Mouse (Mus musculus): ENCODE measurements around the gene Lctl.

Lctl gene

DNA sequence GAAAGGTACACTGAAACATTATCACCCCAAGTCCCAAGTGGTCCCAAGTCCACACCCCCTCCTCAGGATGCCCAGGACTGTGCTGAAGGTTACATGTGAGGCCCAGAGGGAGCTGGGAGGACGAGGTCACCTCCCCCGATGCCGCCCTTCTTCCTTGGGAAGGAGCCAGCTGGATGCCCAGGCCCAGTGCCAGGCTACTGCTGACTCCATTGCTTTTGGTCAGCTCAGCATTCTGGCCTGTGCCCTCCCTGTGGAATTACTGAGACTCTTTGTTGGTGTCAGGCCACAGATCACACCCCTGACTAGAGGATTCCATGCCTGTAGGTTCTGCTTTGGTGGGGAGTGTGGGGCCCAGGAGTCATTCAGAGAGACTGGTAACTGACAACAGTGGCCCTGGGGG lies at the start of gene Lctl:
Gene Lctl (plus strand): TSS at position 272 of the 400 bp plus-strand sequence.
- DNase-seq, result no peak

DNA sequence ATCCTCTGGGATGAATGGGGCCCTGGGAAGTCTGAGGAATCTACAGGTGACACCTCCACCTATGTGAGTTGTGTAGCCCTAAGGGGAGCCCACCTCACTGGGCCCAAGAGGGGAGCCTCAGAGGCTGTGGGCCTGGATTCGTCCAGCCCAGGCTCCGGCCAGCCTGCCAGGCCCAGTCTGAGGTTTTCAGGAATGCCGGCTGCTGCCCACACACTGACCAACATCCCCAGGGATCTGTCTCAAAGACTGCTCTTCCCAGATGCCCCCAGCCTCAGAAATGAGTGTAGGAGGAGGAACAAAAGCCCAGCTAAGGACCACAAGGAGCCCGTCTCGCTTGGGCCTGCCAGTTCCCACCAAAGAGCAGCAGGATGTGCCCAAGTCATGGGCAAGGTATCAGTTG lies 49.2 kb upstream of the Lctl start:
- DNase-seq, result no peak

DNA sequence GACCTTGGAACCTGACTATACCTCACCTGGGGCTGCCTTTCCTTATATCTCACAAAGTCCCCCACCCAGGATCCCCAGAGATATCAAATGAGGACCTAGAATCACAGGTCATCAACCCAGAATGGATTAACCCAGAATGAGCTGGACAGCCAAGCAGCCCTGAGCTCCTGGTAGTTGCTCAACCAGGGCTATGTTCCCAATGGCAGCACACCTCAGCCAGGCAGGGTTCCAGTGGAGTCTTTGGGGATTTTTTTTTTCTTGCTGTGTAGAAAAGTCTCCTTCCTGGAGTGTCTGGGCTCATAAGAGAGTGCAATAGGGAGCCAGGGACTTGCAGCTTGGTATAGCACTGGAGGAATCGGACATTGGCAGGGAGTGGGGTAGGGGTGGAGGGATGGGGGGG lies 48.4 kb upstream of the Lctl start:
- DNase-seq, result no peak

DNA sequence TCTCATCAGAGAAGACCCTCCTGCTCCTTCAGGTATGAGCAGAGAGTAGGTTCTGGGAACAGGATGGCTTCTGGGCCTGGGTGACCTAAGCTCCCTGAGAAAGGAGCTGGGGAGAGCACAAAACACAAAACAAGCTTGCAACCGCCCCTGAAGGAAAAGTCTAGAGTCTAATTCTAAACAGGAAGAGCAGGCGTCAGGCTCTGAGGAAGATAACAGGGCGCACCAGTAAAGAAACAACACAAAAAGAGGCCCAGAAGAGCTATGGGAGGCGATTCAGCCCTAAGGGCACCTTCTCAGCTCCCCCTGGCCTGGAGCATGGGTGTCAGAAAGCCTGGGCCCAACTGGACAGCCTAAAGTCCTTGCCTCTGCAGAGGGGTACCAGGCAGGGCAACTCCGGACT lies 47.8 kb upstream of the Lctl start:
- DNase-seq, result no peak

DNA sequence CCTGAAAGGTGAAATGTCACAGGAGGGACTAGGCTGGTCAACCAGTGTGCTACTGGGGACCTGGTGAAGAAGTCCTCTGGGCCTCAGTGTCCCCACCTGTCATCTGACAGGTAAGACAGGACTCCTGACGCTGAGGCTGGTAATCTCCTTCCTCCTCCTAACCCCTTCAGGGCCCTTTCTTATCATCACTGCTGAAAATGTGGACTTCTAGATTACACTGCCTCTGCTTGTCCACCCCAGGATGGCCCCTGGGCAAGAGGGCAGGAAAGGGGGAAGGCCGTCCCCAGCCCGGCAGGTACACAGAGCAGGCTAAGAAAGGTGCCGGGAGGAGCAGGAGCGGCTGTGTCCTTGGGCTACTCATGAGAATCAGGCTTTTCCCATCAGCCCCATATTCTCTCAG lies 46.3 kb upstream of the Lctl start:
- DNase-seq, result no peak

DNA sequence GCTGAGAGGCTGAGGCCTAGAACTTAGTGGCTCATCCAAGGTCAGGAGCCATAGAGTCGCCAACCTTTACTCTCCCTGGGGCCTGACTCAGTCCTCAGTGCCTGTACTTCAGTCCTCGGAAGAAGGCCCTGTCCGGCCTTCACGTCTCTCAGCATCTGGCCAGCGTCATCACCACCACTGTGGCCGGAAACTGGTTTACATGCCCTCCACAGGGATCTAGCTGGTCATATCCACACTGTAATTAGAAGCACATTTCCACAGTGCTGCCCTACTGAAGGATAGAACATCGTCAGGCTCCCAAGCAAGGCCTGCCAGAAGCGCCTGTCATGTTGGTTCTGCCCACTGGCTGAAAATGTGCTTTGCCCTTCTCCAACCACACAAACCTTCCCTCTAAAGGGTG lies 42.1 kb upstream of the Lctl start:
- DNase-seq, result no peak

DNA sequence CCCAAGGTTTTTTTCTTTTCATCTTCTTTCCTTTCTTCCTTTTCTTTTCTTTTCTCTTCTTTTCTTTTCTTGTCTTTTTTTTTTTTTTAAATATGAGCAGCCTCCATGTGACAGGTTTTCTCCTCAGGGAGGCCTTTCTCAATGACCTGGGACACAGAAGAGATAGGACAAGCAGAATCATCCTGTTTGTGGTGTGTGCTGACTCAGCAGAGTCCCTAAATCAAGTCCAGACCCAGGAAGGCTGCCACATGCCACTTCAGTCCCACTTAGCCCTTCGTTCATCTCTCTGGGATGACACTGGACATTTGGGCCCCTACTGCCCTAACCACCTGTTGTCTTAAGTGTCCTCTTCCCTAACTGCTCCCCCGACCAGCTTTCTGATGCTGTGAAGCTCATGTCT lies 40.5 kb upstream of the Lctl start:
- DNase-seq, result no peak

DNA sequence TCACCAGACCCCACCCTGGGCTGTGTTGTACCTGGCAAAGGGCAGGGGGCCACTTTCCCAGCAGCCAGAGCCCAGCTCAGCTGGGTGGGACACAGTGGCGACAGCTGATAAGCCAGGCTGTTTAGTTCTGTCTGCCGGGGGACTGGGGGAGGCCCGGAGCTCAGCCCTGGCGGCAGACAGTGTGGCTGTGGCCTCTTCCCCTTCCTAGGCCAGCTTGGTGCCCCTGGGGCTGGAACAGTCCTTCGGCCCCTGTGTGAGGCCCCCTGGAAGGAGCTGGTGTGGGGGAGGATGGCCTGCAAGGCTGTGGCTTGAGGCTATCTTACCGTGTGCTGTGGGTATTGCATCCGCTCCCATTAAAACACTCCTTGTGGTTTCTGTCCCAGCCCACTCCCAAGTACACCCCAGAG lies 38.6 kb upstream of the Lctl start:
- DNase-seq, result no peak

DNA sequence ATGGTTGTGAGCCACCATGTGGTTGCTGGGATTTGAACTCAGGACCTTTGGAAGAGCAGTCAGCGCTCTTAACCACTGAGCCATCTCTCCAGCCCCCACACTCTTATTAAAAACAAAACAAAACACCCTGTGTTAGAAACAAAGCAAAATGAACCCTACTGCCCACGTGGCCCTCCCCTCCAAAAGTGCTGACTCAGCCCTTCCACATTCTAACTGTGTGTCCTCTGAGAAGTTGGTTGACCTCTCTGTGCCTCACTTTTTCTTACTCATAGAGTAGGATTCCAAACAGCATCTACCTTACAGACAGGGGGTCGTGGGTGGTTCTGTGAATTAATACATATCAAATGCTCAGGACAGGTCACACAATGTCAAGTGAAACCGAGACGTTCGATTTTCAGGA lies 37.0 kb upstream of the Lctl start:
- DNase-seq, result no peak

DNA sequence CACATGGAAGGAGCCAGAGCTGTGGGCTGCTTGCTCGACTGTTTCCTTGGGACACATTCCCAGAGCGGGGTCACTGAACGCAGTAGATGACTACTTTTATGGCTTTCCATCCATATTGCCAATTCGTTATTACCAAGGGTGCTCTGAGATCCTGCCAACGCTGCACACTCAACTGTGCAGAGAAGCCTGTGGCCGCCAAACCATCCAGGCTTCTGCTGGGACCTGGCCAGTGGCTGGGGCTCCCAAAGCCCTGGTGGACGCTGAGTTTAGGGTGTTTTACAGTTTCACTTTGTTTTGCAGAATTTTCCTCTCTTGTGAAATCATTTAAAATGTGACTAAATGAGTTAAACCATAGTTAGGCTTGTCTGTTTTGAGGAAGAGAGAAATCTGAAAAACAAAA lies 32.7 kb upstream of the Lctl start:
- DNase-seq, result no peak

DNA sequence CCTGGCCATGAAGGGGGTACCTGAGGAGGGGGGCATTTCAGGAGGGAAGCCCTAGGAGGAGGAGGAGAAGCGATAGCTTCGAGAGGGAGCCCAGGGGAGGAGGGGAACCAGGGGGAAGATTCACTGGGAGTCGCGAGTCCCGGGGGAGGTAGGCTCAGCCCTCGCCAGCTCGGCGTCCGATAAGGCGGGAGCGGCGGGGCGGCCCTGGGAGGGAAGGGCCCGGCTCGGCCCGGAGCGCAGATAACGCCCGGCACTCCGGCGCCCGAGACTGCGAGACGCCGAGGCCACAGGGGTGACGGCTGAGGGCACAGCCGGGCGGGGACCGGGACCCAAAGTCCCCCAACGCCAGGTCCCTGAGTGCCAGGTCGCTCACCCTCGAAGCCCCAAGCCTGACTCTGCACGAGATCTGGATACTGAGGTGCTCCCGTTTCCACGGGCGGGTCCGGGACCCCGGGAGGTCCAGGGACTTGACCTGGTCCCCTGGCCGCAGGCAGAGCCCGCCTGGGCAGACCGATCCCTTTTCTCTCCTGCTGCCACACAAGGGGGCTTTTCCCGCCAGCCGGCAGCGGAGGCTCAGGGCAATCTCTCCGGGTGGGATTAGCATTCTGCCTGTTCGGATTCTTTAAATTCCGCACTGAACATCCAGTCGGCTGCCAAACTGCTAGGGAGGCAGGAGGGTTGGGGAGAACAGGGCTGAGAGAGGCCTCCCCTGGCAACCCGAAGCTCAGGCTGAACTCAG lies 32.1 kb upstream of the Lctl start:
- DNase-seq, result no peak

DNA sequence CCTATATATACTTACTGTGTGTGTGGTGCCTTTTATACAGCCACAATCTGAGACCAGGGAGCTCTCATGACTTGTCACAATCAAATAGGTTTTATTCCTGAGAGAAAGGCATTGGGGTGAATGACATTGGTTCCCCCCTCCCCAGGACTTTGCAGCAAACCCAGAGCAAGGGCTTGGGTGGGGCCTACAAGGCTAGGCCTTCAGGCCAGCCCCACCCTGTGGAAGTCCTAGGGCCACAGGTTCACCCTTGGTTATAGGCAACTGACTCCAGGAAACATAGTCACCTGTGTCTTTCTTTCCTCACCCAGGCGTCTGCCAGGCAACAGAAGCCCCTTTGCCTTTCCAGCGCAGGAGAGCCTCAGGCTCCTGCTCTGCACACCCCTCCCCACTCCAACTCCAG lies 31.0 kb upstream of the Lctl start:
- peak; percentile 25 for DNase-seq

DNA sequence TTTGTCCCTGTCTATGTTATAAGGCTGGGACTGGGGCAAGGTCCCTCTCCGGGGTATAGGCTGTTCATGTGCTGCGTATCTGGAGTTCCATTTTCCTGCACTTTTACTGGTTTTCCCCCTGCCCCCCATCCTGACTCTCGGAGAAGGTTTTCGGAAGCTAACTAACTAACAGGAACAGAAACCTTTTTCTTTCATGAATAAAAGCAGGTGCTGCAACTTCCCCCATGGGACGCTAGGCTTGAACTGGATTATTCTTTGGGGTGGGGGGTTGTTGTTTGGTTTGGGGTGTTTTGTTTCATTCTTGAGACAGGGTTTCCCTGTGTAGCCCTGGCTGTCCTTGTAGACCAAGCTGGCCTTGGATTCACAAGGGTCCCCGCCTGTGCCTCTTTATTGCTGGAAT lies 30.4 kb upstream of the Lctl start:
- no peak for DNase-seq

DNA sequence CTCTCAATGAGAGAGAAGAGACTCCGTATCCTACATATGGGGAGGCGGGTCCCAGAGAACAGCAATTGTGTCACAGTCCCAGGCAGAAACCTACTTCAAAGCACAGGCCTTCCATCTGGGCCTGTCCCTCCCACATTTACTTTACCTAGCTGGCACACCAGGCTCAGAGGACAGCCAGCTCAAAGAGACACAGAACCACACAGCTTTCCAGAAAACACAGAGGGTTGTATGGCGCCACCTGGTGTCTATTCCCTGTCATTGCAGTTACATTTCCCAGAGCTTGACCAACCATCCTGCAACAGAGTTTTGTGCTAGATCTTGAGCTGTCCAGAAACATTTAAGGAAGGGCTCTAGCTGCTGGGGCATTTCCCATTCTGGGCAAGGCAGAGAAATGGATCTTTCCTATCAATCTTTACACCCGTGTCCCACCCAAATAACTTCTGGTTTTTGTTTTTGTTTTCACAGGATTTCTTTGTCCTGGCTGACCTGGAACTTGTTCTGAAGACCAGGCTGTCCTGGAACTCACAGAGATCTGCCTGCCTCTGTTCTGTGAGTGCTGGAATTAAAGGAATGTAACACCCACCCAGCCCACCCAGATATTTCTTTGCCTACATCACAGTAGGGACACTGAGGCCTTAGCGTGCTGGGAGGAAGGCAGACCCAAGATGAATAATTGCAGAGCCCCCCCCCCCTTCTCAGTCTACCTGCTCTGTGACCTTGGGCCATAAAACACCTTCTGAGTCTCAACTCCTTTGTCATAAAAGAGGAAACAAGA lies 29.3 kb upstream of the Lctl start:
- DNase-seq, result peak; percentile 62

DNA sequence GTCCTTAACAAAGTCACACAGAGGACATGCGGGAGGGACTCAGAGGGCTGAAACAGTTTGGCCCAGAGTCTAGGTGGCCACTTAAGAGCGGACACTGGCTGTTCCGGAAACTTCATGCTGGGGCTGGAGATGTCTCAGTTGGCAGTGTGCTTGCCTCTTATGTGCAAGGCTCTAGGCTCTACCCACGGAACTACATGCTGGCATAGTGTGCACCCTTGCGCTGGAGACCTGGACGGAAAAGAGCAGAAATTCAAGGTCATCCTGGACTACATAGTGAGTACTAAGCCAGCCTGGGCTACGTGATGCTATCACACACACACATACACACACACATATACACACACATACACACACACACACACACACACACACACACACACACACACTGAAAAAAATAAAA lies 28.6 kb upstream of the Lctl start:
- no peak for DNase-seq

DNA sequence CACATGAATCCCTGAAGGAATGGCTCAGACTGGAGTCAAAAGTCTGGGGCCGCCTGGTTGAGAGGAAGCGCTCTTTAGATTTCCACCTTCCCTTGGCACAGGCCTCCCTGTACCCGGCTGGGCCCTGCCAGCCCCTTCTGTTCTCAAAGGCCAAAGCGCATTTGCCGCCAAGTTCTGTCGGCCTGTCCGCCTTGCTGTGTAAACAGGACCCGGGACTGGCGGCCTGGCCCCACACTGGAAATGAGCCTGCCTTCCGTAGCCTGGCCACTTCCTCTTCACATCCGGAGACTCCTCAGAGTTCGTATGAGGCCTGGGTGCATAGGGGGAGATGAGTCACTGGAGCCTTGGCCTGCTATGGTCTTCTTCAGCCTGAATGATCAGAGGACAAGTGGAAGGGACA lies 27.9 kb upstream of the Lctl start:
- DNase-seq, result no peak

DNA sequence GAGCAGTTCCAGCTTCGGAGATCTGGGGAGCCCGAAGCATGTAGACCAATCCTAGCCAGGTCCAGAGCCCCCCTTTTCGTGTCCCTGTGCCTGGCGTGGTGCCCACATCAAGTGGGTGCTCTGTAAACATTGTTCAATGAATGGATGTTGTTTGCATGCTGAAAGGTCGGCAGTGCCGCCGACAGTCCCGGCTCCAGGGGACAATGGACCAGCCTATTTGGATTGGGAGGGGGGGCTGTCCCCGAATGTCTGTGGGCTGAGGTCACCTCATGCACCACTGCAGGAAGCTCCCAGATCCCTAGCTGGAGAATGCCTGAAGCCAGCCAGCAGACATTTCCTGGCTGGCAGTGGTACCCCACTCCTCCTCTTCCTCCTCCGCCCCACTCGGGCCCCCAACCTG lies 22.9 kb upstream of the Lctl start:
- no peak for DNase-seq

DNA sequence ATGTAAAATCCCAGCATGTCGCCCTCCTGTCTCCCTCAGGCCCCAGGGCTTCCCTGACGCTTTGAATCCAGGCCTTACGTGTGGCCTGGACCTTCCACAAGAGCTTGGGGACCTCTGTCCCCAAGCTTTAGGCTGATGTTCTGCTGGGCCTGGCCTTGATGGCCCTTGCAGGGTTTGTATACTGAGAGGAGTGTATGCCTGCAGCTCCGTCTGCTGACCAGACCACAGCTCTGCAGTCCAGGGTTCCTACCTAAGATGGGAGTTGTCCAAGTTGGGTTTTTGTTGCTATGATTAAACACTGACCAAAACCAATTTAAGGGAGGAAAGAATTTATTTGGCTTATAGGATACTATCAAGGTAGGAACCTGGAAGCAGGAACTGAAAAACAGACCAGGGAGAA lies 18.7 kb upstream of the Lctl start:
- DNase-seq, result no peak

DNA sequence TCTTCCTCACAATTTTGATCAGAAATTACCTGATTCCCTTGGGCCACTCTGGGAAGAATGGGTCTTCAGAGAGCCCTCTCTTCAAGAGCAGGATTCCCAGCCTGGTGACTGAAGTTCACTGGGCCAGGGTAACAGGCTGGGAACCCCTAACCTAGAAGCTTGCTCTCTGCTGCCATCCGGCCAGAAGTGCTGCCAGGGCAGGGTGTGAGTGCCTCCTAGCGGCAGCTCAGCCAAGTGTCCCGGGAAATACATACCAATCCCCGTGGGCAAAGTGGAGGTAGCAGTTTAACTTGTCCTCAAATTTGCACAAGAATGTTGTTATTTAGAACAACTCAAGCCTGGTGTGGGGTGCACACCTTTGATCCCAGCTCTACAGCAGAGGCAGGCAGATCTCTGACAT lies 16.5 kb upstream of the Lctl start:
- peak; percentile 84 for DNase-seq

DNA sequence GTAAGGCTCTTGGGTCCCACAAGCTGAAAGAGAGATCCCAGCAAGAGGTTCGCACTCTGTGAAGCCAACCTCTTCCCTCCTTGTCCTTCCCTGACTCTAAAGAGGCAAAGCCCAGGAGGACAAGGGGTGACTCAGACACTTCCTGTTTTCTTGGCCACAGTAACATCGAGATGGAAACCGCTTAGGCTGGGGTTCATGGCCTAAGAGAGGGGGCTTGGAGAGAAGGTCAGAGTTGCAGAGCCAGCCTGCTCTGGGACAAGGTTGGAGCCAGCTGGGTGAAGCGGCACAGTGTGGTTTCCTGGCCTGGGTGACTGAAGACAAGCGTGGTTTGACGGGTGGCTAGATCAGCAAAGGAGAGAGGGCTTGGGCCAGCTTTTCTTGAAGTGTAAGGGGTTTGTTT lies 11.6 kb upstream of the Lctl start:
- no peak for DNase-seq

DNA sequence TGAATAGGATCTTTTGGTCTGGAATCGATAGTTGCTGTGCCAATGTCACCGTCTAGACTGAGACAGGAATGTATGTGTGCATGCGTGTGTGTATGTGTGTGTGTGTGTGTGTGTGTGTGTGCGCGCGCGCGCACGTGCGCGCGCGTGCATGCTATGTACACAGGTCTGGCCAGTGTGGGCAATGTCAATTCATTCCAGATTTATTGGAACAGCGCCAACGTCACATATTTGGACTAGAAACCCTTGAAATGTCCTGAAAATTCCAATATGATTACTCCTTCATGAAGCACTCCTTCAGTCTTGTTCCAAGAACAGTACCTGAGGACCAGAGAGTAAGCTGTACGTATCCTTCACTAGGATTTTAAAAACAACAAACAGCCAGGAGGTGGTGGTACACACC lies 6.4 kb upstream of the Lctl start:
- no peak for DNase-seq

DNA sequence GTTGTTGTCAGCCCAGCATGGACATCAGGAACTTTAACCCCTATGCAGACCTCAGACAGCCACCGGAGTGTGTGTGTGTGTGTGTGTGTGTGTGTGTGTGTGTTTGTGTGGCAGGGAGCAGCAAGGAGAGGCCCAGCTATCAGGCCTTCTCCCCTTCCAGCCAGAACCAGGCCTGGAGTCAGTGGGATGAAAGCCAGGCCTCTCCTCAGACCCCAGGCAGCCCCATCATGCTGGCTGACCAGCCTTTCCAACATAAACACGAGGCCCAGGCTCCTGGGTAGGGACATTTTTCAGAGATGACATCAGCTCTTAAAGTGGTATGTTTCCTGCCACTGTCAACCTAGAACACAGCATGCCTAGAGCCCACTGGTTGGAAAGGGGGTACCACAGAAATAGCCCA lies 2.3 kb upstream of the Lctl start:
- no peak for DNase-seq

DNA sequence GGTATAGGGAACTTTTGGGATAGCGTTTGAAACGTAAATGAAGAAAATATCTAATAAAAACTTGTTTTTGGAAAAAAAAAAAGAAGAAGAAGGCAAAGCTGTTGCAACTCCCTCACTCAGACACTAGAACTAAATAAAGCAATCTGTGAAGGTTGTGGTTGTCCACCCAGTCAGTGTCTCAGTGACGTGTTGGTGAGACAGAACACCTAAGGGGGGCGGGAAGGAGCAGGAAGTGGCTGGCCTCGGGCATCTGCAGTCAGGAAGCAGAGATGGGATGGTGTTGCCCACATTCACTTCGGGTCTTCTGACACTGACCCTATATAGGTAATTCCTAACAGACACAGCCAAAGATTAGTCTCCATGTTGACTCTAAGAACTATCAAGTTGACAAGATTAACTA lies 1.2 kb upstream of the Lctl start:
- DNase-seq, result no peak

DNA sequence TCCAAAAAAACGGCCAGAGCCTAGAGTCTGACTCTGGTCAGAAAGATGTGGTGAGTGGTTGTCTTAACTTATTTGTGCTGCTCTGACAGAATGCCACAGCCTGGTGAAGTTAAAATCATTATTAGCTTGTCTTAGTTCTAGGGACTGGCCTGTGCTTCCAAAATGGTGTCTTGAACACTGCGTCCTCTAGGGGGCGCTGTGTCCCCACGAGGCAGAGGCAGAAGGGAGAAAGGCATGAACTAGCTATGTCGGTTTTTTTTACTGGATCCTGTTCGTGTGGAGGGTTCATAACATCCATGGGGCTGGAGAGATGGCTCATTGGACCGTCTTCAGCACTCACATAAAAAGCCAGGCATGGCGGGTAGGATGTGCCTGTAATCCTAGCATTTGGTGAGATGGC lies 3.0 kb downstream of the Lctl start:
- DNase-seq, result peak; percentile 58

Data from thymus, postnatal 14 days (tissue).